Comparison of ENCODE assay signal across 8 mouse cellular contexts in the genomic region with DNA sequence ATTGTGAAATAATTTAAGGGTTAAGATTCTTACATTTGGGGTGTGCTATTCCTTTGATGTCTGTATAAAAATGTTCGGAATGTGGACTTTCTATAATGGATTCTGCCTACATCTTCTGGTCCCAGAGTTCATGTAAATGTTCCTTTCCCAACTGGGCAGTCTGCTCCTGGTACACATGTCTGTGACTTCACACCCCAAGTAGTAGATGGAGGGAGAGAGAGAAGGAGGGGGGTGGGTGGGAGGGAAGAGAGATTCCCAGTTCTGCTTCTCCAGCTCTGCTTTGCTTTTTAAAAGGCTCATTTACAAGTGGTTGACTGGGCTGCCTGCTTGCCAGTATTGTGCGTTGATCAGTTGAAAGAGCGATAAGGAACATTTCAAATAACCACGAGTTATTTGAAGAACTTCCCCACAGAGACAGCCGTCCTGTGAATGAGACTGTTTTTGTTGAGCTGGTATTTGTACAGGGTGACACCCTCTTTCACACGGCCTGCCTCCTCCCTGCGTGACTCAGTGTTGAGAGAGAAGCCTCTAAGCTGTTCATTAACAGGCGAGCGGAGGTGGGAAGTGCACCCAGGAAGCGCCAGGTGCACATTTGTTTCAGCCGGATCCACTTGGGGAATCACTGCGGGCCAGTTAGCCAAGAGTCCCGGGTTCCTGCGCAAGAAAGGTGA. TPM values are rescaled to one million over a fixed set of nuclear protein-coding genes. Genes with fewer than 3 reads are reported as not detected.
A peak's percentile ranks its signal among the peaks of the same experiment; 100 is the strongest.
DNase-seq lines count a peak whose midpoint lies in the region; ATAC-seq and TF ChIP-seq lines count a peak whose summit lies in the region.

A gene (plus strand): TSS at position 541 of the 671 bp plus-strand sequence.

- no peak within 1 kb of the TSS for H3K9ac ChIP-seq in embryonic facial prominence, embryonic 13.5 days
- H3K9ac ChIP-seq in intestine, postnatal 0 days (ENCODE audit: low read depth, low read length), result no peak within 1 kb of the TSS

- no peak for TF ChIP-seq CTCF in intestine, postnatal 0 days (IDR thresholded peaks at IDR 0.05; ENCODE audit: low read depth)

- WGBS in embryonic facial prominence, embryonic 13.5 days, result 32% methylated on average over 14 of the region's 14 CpGs
- WGBS in intestine, postnatal 0 days, result 13% methylated on average over 14 of the region's 14 CpGs

- peaks cover 52% of the 10 kb centered on the region for H3K27me3 ChIP-seq in embryonic facial prominence, embryonic 13.5 days
- H3K27me3 ChIP-seq in intestine, postnatal 0 days (replicated peaks; ENCODE audit: control insufficient read depth, insufficient read depth, low read length), result no peaks in the 10 kb centered on the region

- DNase-seq in left cerebral cortex, adult 18-20 months (ENCODE audit: low spot score in 2 of 2), result peak; percentile 11 to 31
- no peak for DNase-seq in left cerebral cortex, adult 11 months (ENCODE audit: low spot score)
- peak; percentile 14 for DNase-seq in lung, postnatal 10 days
- DNase-seq in telencephalon, adult 2 months (ENCODE audit: low read depth, low spot score), result peak; percentile 33
- DNase-seq in spleen, postnatal 4 days (ENCODE audit: low spot score in 2 of 2), result no peak
- no peak for DNase-seq in testis, postnatal 10 days (ENCODE audit: low spot score)

- H3K27ac ChIP-seq in embryonic facial prominence, embryonic 13.5 days, result no peak within 1 kb of the TSS
- no peak within 1 kb of the TSS for H3K27ac ChIP-seq in intestine, postnatal 0 days (ENCODE audit: low read depth, low read length)

- peaks cover 12% of the 10 kb centered on the region for H3K4me1 ChIP-seq in embryonic facial prominence, embryonic 13.5 days
- no peaks in the 10 kb centered on the region for H3K4me1 ChIP-seq in intestine, postnatal 0 days (replicated peaks; ENCODE audit: control insufficient read depth, insufficient read depth, low read length)

- ATAC-seq in embryonic facial prominence, embryonic 13.5 days (ENCODE audit: insufficient number of reproducible peaks, insufficient read depth, low FRiP score, low TSS enrichment, low read depth), result no peak
- peak; percentile 93 for ATAC-seq in intestine, postnatal 0 days

- no peaks in the 10 kb centered on the region for H3K36me3 ChIP-seq in embryonic facial prominence, embryonic 13.5 days
- no peaks in the 10 kb centered on the region for H3K36me3 ChIP-seq in intestine, postnatal 0 days (ENCODE audit: control insufficient read depth, insufficient read depth)

- no peaks in the 10 kb centered on the region for H3K9me3 ChIP-seq in embryonic facial prominence, embryonic 13.5 days
- no peaks in the 10 kb centered on the region for H3K9me3 ChIP-seq in intestine, postnatal 0 days (ENCODE audit: control insufficient read depth)

- H3K4me3 ChIP-seq in embryonic facial prominence, embryonic 13.5 days, result no peak within 1 kb of the TSS
- H3K4me3 ChIP-seq in intestine, postnatal 0 days (ENCODE audit: low read depth, low read length), result peak within 1 kb of the TSS; percentile 24

- peak within 1 kb of the TSS; percentile 23 for H3K4me2 ChIP-seq in embryonic facial prominence, embryonic 13.5 days
- H3K4me2 ChIP-seq in intestine, postnatal 0 days (replicated peaks; ENCODE audit: low read depth), result peak within 1 kb of the TSS; percentile 55

RNA-seq across cellular contexts. Expression of the gene that starts here (rescaled TPM):
- total RNA-seq in left cerebral cortex, adult 18-20 months (2021), result 1 to 10 TPM; 1.4 to 2.1 TPM
- polyA plus RNA-seq in embryonic facial prominence, embryonic 13.5 days (2015; fragmentation: Nextera tagmentation; extraction: Ambion mirVana), result 2.4 and 2.5 TPM in 2 replicates
- polyA plus RNA-seq in intestine, postnatal 0 days (2015; fragmentation: Nextera tagmentation; extraction: Ambion mirVana), result 0.48 and 0.59 TPM in 2 replicates

Comparison
In these comparisons a context has a peak if more than half of its experiments do, and no peak if none do; other contexts are left out.
1. DNase-seq: peak in left cerebral cortex, adult 18-20 months (2 of 2), lung, postnatal 10 days (single experiment) and telencephalon, adult 2 months (single experiment); none in left cerebral cortex, adult 11 months (single experiment), spleen, postnatal 4 days (0 of 2) and testis, postnatal 10 days (single experiment).
2. Peak in ATAC-seq, H3K4me3 ChIP-seq and H3K4me2 ChIP-seq in intestine, postnatal 0 days; RNA of the gene not detected or under 1 TPM.